ENCODE assay signal across 18 mouse cellular contexts in genomic region chr1:98714307-98714706, GRCm38 (mm10).
"Had no signal": no experiment of that assay in that cellular context is flagged by ENCODE, and none has a peak within 500 bp of the region (broad histone marks: within the 10 kb centered on the region; RNA-seq: fewer than 3 reads in every experiment).

No protein-coding gene starts in this region.

- H3K36me3 ChIP-seq: liver, embryonic 13.5 days; liver, embryonic 15.5 days; lung, embryonic 15.5 days; midbrain, embryonic 12.5 days; midbrain, embryonic 15.5 days; neural tube, embryonic 12.5 days; stomach, embryonic 15.5 days had no signal

- ATAC-seq: liver, postnatal 0 days; lung, postnatal 0 days; midbrain, embryonic 15.5 days had no signal

- H3K9ac ChIP-seq: liver, embryonic 13.5 days; liver, embryonic 15.5 days; liver, postnatal 0 days; lung, embryonic 15.5 days; midbrain, embryonic 12.5 days; midbrain, embryonic 15.5 days; neural tube, embryonic 12.5 days; stomach, embryonic 15.5 days had no signal

- H3K9me3 ChIP-seq: liver, embryonic 15.5 days; lung, embryonic 15.5 days; midbrain, embryonic 12.5 days; midbrain, embryonic 15.5 days; neural tube, embryonic 12.5 days; stomach, embryonic 15.5 days had no signal

- H3K4me2 ChIP-seq: liver, embryonic 13.5 days; liver, embryonic 15.5 days; lung, embryonic 15.5 days; midbrain, embryonic 12.5 days; midbrain, embryonic 15.5 days; neural tube, embryonic 12.5 days; stomach, embryonic 15.5 days had no signal

- H3K27me3 ChIP-seq: liver, embryonic 13.5 days; liver, embryonic 15.5 days; lung, embryonic 15.5 days; midbrain, embryonic 12.5 days; midbrain, embryonic 15.5 days; neural tube, embryonic 12.5 days; stomach, embryonic 15.5 days had no signal

- H3K4me3 ChIP-seq: liver, embryonic 13.5 days; liver, embryonic 15.5 days; lung, embryonic 15.5 days; midbrain, embryonic 12.5 days; midbrain, embryonic 15.5 days; neural tube, embryonic 12.5 days; stomach, embryonic 15.5 days had no signal

- H3K27ac ChIP-seq: liver, embryonic 13.5 days; liver, embryonic 15.5 days; lung, embryonic 15.5 days; macrophage; midbrain, embryonic 12.5 days; midbrain, embryonic 15.5 days; neural tube, embryonic 12.5 days; stomach, embryonic 15.5 days; stomach, postnatal 0 days had no signal

- DNase-seq: liver, embryonic 13.5 days; liver, postnatal 0 days; lung, adult 2 months; lung, postnatal 14 days; lung, postnatal 36 days; right cerebral cortex, postnatal 14 days; thymus, adult 2 months; thymus, postnatal 25 days; thymus, postnatal 4 days had no signal

- H3K4me1 ChIP-seq: liver, embryonic 13.5 days; liver, embryonic 15.5 days; lung, embryonic 15.5 days; midbrain, embryonic 12.5 days; midbrain, embryonic 15.5 days; neural tube, embryonic 12.5 days; stomach, embryonic 15.5 days had no signal
